In genomic region chr11:97745331-97745721, GRCm38 (mm10) we compare ENCODE assay signal across 9 mouse cellular contexts. TPM values are rescaled to one million over a fixed set of nuclear protein-coding genes. Genes with fewer than 3 reads are reported as not detected.
DNase-seq lines count a peak whose midpoint lies in the region; ATAC-seq and TF ChIP-seq lines count a peak whose summit lies in the region.
"Had no signal": no experiment of that assay in that cellular context is flagged by ENCODE, and none has a peak within 500 bp of the region (broad histone marks: within the 10 kb centered on the region; RNA-seq: fewer than 3 reads in every experiment).

No protein-coding gene starts in this region.

- no peak for TF ChIP-seq RAD21 in MEL (IDR thresholded peaks at IDR 0.05; ENCODE audit: low read depth, low read length)

- no peak for TF ChIP-seq POLR2A in MEL (IDR thresholded peaks at IDR 0.05; ENCODE audit: control insufficient read depth in 1 of 2, insufficient read depth in 1 of 2, low read depth in 1 of 2, low read length in 2 of 2, poor library complexity in 1 of 2)

- no peak for TF ChIP-seq CTCF in MEL (IDR thresholded peaks at IDR 0.05 in 2 of 3, conservative IDR thresholded peaks at IDR 0.05 in 1 of 3; ENCODE audit: control insufficient read depth in 1 of 3, insufficient read depth in 1 of 3, low read depth in 2 of 3, low read length in 3 of 3, poor library complexity in 1 of 3, severe bottlenecking in 1 of 3)

- no peaks in the 10 kb centered on the region for H3K27me3 ChIP-seq in heart, embryonic 16.5 days (ENCODE audit: control insufficient read depth, insufficient read depth, low read length)
- no peaks in the 10 kb centered on the region for H3K27me3 ChIP-seq in MEL (ENCODE audit: control insufficient read depth in 1 of 2, insufficient read depth in 2 of 2, low read length in 2 of 2)
- H3K27me3 ChIP-seq in hindbrain, embryonic 10.5 days (ENCODE audit: insufficient read depth, poor library complexity, severe bottlenecking) = no peaks in the 10 kb centered on the region

- H3K36me3 ChIP-seq in heart, embryonic 16.5 days (ENCODE audit: control insufficient read depth, insufficient read depth) = peaks cover 20% of the 10 kb centered on the region
- H3K36me3 ChIP-seq in MEL (ENCODE audit: control insufficient read depth in 1 of 2, insufficient read depth in 2 of 2, low read length in 2 of 2) (peaks cover under 1 to 12% of the 10 kb centered on the region in 2 experiments; a peak in 3 of 4 replicates), macrophage (ENCODE audit: inconsistent target) (peaks cover 32% of the 10 kb centered on the region; the same call in 1 of the 2 replicates)
- H3K36me3 ChIP-seq in hindbrain, embryonic 10.5 days = peaks cover 46% of the 10 kb centered on the region

- no peak for TF ChIP-seq EP300 in MEL (IDR thresholded peaks at IDR 0.05; ENCODE audit: low read depth in 1 of 2, low read length in 2 of 2)

- ATAC-seq in heart, embryonic 16.5 days (replicated peaks; ENCODE audit: extremely low read depth, insufficient read depth, low FRiP score) = no peak
- ATAC-seq in inflammation-experienced regulatory T-cells, adult 6 months = no peak

- 8% methylated on average over 13 of the region's 13 CpGs for WGBS in heart, embryonic 16.5 days
- 14% methylated on average over 13 of the region's 13 CpGs for WGBS in hindbrain, embryonic 10.5 days
- 3% methylated on average over 13 of the region's 13 CpGs for WGBS in macrophage (ENCODE audit: missing documents)

- H3K4me3 ChIP-seq in heart, embryonic 16.5 days (ENCODE audit: low read length) = peak overlapping the region; percentile 85
- H3K4me3 ChIP-seq in MEL (ENCODE audit: control insufficient read depth in 1 of 2, insufficient read depth in 1 of 2, low read depth in 2 of 2, low read length in 2 of 2) = peak overlapping the region; percentile 49 to 86
- H3K4me3 ChIP-seq in hindbrain, embryonic 10.5 days = peak overlapping the region; percentile 89
- peak overlapping the region; percentile 38 for H3K4me3 ChIP-seq in macrophage (ENCODE audit: inconsistent target)

- peaks cover 20% of the 10 kb centered on the region for H3K4me1 ChIP-seq in heart, embryonic 16.5 days (ENCODE audit: control insufficient read depth, insufficient read depth, low read length)
- H3K4me1 ChIP-seq in MEL (ENCODE audit: control insufficient read depth in 1 of 2, insufficient read depth in 2 of 2, low read length in 2 of 2) = peaks cover 2 to 7% of the 10 kb centered on the region in 2 experiments; a peak in 2 of 4 replicates
- H3K4me1 ChIP-seq in hindbrain, embryonic 10.5 days (replicated peaks) = peaks cover 34% of the 10 kb centered on the region

- H3K9me3 ChIP-seq in heart, embryonic 16.5 days (replicated peaks; ENCODE audit: control insufficient read depth, low read length) = no peaks in the 10 kb centered on the region
- H3K9me3 ChIP-seq in MEL (replicated peaks; ENCODE audit: insufficient read depth, low read length) = no peaks in the 10 kb centered on the region
- no peaks in the 10 kb centered on the region for H3K9me3 ChIP-seq in hindbrain, embryonic 10.5 days

- H3K79me2 ChIP-seq in MEL (ENCODE audit: control insufficient read depth, insufficient read depth, low read length, poor library complexity) (peaks cover 34% of the 10 kb centered on the region), macrophage (ENCODE audit: inconsistent target) (peaks cover 37% of the 10 kb centered on the region)

- peak overlapping the region; percentile 77 for H3K4me2 ChIP-seq in heart, embryonic 16.5 days (ENCODE audit: low read depth, low read length)

- intact Hi-C loops in left cerebral cortex, postnatal 14 days (cut with DNase I) = no loop called here

- H3K27ac ChIP-seq in heart, embryonic 16.5 days (ENCODE audit: low read length) = no peak overlapping the region
- no peak overlapping the region for H3K27ac ChIP-seq in MEL (ENCODE audit: control insufficient read depth, low read depth, low read length)
- H3K27ac ChIP-seq in hindbrain, embryonic 10.5 days = peak overlapping the region; percentile 99
- H3K27ac ChIP-seq in macrophage = peak overlapping the region; percentile 89

- H3K9ac ChIP-seq in heart, embryonic 16.5 days (ENCODE audit: low read length) = 0 out of 2 replicates have a peak overlapping the region, but pooled peaks have one; percentile 33
- peak overlapping the region; percentile 48 for H3K9ac ChIP-seq in MEL (ENCODE audit: control insufficient read depth, low read depth, low read length, poor library complexity, severe bottlenecking)

- no peak for DNase-seq in heart, adult 9 months (ENCODE audit: low spot score in 2 of 2)
- no peak for DNase-seq in MEL (ENCODE audit: low read depth, low spot score)
- no peak for DNase-seq in hindbrain, embryonic 10.5 days (ENCODE audit: low spot score)
- DNase-seq in adipocyte (ENCODE audit: low spot score) = no peak
- no peak for DNase-seq in left cerebral cortex, postnatal 14 days (ENCODE audit: low spot score in 2 of 2)

RNA-seq across cellular contexts. Expression of gene Pip4k2b, which starts 0.8 kb away (rescaled TPM):
- 0.81 and 1.1 TPM in 2 replicates for polyA plus RNA-seq in heart, embryonic 16.5 days (2015; fragmentation: Nextera tagmentation; extraction: Ambion mirVana)
- total RNA-seq in MEL (2012; rRNA removed) = 34.7 and 40.2 TPM in 2 replicates
- polyA plus RNA-seq in MEL (2012; ENCODE audit: insufficient read depth in 1 of 2, insufficient read length in 2 of 2, low read depth in 1 of 2, low replicate concordance in 2 of 2, missing spikeins in 1 of 2) = 10 to 100 TPM; 43.4 to 57.3 TPM
- polyA plus RNA-seq in hindbrain, embryonic 10.5 days (2016; fragmentation: Nextera tagmentation; extraction: Ambion mirVana) = 1.8 and 2.0 TPM in 2 replicates
- total RNA-seq in macrophage (2018; cell fraction: chromatin; rRNA removed) = 10 to 100 TPM in 14 of 26 experiments, 1 to 10 TPM in 12; 3.1 to 22.8 (median 10.8) TPM
- total RNA-seq in macrophage (2018; cell fraction: cytosol; rRNA removed) = 10 to 100 TPM; 14.7 to 51.5 (median 32.9) TPM
- 10 to 100 TPM in 21 of 26 experiments, 1 to 10 TPM in 5; 7.7 to 51.0 (median 24.1) TPM for total RNA-seq in macrophage (2018; cell fraction: nucleus; rRNA removed)
- 25.4 to 37.6 TPM (median 25.7 TPM) in 3 replicates for polyA plus RNA-seq in macrophage (2018)
- polyA plus RNA-seq in inflammation-experienced regulatory T-cells, adult 6 months (2017; shearing (Covaris generic)) = 1 to 10 TPM; 2.4 to 2.9 (median 2.6) TPM
- total RNA-seq in left cerebral cortex, postnatal 14 days (2021) = 100 to 1,000 TPM; 121 to 124 TPM

RNA-seq across cellular contexts. Expression of gene Cwc25, which starts 21.0 kb away (rescaled TPM):
- 10.7 and 12.5 TPM in 2 replicates for polyA plus RNA-seq in heart, embryonic 16.5 days (2015; fragmentation: Nextera tagmentation; extraction: Ambion mirVana)
- 18.1 and 20.8 TPM in 2 replicates for total RNA-seq in MEL (2012; rRNA removed)
- polyA plus RNA-seq in MEL (2012; ENCODE audit: insufficient read depth in 1 of 2, insufficient read length in 2 of 2, low read depth in 1 of 2, low replicate concordance in 2 of 2, missing spikeins in 1 of 2) (10 to 100 TPM in 1 of 2 experiments, not detected in 1; 16.7 TPM), macrophage (2018) (16.4 to 22.4 TPM (median 16.9 TPM) in 3 replicates)
- 19.4 and 20.6 TPM in 2 replicates for polyA plus RNA-seq in hindbrain, embryonic 10.5 days (2016; fragmentation: Nextera tagmentation; extraction: Ambion mirVana)
- total RNA-seq in macrophage (2018; cell fraction: chromatin; rRNA removed) = 10 to 100 TPM; 37.3 to 76.4 (median 49.9) TPM
- total RNA-seq in macrophage (2018; cell fraction: cytosol; rRNA removed) = 10 to 100 TPM; 18.8 to 25.0 (median 21.2) TPM
- total RNA-seq in macrophage (2018; cell fraction: nucleus; rRNA removed) = 10 to 100 TPM; 24.8 to 40.9 (median 32.6) TPM
- polyA plus RNA-seq in inflammation-experienced regulatory T-cells, adult 6 months (2017; shearing (Covaris generic)) = 10 to 100 TPM; 23.0 to 28.1 (median 23.0) TPM
- total RNA-seq in left cerebral cortex, postnatal 14 days (2021) = 10 to 100 TPM; 20.3 to 21.3 TPM

RNA-seq across cellular contexts. Expression of gene 1700001P01Rik, which starts 30.4 kb away (rescaled TPM):
- 0.25 and 0.41 TPM in 2 replicates for polyA plus RNA-seq in heart, embryonic 16.5 days (2015; fragmentation: Nextera tagmentation; extraction: Ambion mirVana)
- total RNA-seq in MEL (2012; rRNA removed) = 0.69 TPM in 2 replicates
- polyA plus RNA-seq in MEL (2012; ENCODE audit: insufficient read depth in 1 of 2, insufficient read length in 2 of 2, low read depth in 1 of 2, low replicate concordance in 2 of 2, missing spikeins in 1 of 2) = under 1 TPM in 1 of 2 experiments, not detected in 1; 0.43 TPM
- 0.37 and 0.80 TPM in 2 replicates for polyA plus RNA-seq in hindbrain, embryonic 10.5 days (2016; fragmentation: Nextera tagmentation; extraction: Ambion mirVana)
- 1 to 10 TPM in 8 of 26 experiments, not detected in 18; 1.5 to 2.2 (median 2.0) TPM for total RNA-seq in macrophage (2018; cell fraction: chromatin; rRNA removed)
- not detected for total RNA-seq in macrophage (2018; cell fraction: cytosol; rRNA removed)
- 1 to 10 TPM in 3 of 26 experiments, not detected in 23; 1.2 to 1.8 (median 1.4) TPM for total RNA-seq in macrophage (2018; cell fraction: nucleus; rRNA removed)
- not detected in 3 replicates for polyA plus RNA-seq in macrophage (2018)
- under 1 TPM in 1 of 3 experiments, not detected in 2; 0.56 TPM for polyA plus RNA-seq in inflammation-experienced regulatory T-cells, adult 6 months (2017; shearing (Covaris generic))
- total RNA-seq in left cerebral cortex, postnatal 14 days (2021) = 1 to 10 TPM in 1 of 2 experiments, not detected in 1; 1.0 TPM
- total RNA-seq: common myeloid progenitor, adult 5-6 weeks had no signal

RNA-seq across cellular contexts. Expression of gene Rpl23, which starts 36.9 kb away (rescaled TPM):
- polyA plus RNA-seq in heart, embryonic 16.5 days (2015; fragmentation: Nextera tagmentation; extraction: Ambion mirVana) = 299 and 310 TPM in 2 replicates
- total RNA-seq in MEL (2012; rRNA removed) = 1,922 and 2,072 TPM in 2 replicates
- 100 to 1,000 TPM in 1 of 2 experiments, not detected in 1; 921 TPM for polyA plus RNA-seq in MEL (2012; ENCODE audit: insufficient read depth in 1 of 2, insufficient read length in 2 of 2, low read depth in 1 of 2, low replicate concordance in 2 of 2, missing spikeins in 1 of 2)
- 381 and 439 TPM in 2 replicates for polyA plus RNA-seq in hindbrain, embryonic 10.5 days (2016; fragmentation: Nextera tagmentation; extraction: Ambion mirVana)
- total RNA-seq in macrophage (2018; cell fraction: chromatin; rRNA removed) = 100 to 1,000 TPM; 108 to 477 (median 140) TPM
- 1,000 to 10,000 TPM in 6 of 26 experiments, 100 to 1,000 TPM in 20; 449 to 1,138 (median 724) TPM for total RNA-seq in macrophage (2018; cell fraction: cytosol; rRNA removed)
- total RNA-seq in macrophage (2018; cell fraction: nucleus; rRNA removed) = 100 to 1,000 TPM; 131 to 371 (median 177) TPM
- 992 to 1,238 TPM (median 1,231 TPM) in 3 replicates for polyA plus RNA-seq in macrophage (2018)
- 1,000 to 10,000 TPM in 2 of 3 experiments, 100 to 1,000 TPM in 1; 686 to 1,148 (median 1,072) TPM for polyA plus RNA-seq in inflammation-experienced regulatory T-cells, adult 6 months (2017; shearing (Covaris generic))
- 100 to 1,000 TPM; 342 to 343 TPM for total RNA-seq in left cerebral cortex, postnatal 14 days (2021)

RNA-seq across cellular contexts. Expression of gene Psmb3, which starts 42.1 kb away (rescaled TPM):
- polyA plus RNA-seq in heart, embryonic 16.5 days (2015; fragmentation: Nextera tagmentation; extraction: Ambion mirVana) = 359 and 395 TPM in 2 replicates
- 914 and 1,101 TPM in 2 replicates for total RNA-seq in MEL (2012; rRNA removed)
- polyA plus RNA-seq in MEL (2012; ENCODE audit: insufficient read depth in 1 of 2, insufficient read length in 2 of 2, low read depth in 1 of 2, low replicate concordance in 2 of 2, missing spikeins in 1 of 2) (100 to 1,000 TPM in 1 of 2 experiments, not detected in 1; 648 TPM), macrophage (2018) (79.7 to 207 TPM (median 133 TPM) in 3 replicates)
- polyA plus RNA-seq in hindbrain, embryonic 10.5 days (2016; fragmentation: Nextera tagmentation; extraction: Ambion mirVana) = 642 and 643 TPM in 2 replicates
- total RNA-seq in macrophage (2018; cell fraction: chromatin; rRNA removed) = 10 to 100 TPM; 10.0 to 72.1 (median 43.9) TPM
- 100 to 1,000 TPM in 17 of 26 experiments, 10 to 100 TPM in 9; 79.3 to 179 (median 122) TPM for total RNA-seq in macrophage (2018; cell fraction: cytosol; rRNA removed)
- 10 to 100 TPM; 15.5 to 75.8 (median 38.9) TPM for total RNA-seq in macrophage (2018; cell fraction: nucleus; rRNA removed)
- polyA plus RNA-seq in inflammation-experienced regulatory T-cells, adult 6 months (2017; shearing (Covaris generic)) = 100 to 1,000 TPM; 461 to 576 (median 475) TPM
- total RNA-seq in left cerebral cortex, postnatal 14 days (2021) = 100 to 1,000 TPM; 133 to 136 TPM

Comparison
In these comparisons a context has a peak if more than half of its experiments do, and no peak if none do; other contexts are left out.
1. H3K27ac ChIP-seq: peak in hindbrain, embryonic 10.5 days (single experiment) and macrophage (single experiment); none in heart, embryonic 16.5 days (single experiment) and MEL (single experiment).
2. H3K4me3 ChIP-seq: peak in every context shown above with its lines; median percentile 89 in hindbrain, embryonic 10.5 days; 85 in heart, embryonic 16.5 days; 68 in MEL; 38 in macrophage.